Mouse (Mus musculus) heart, adult 9 months (tissue): ENCODE results near the gene 9130204L05Rik.

Source experiments
- DNase-seq, 2 experiments: peaks; one replicate each; pipeline ENCODE4 v3.0.0; 2022; ENCODE audit warnings: low spot score in 2 of 2

The 9130204L05Rik gene

DNA sequence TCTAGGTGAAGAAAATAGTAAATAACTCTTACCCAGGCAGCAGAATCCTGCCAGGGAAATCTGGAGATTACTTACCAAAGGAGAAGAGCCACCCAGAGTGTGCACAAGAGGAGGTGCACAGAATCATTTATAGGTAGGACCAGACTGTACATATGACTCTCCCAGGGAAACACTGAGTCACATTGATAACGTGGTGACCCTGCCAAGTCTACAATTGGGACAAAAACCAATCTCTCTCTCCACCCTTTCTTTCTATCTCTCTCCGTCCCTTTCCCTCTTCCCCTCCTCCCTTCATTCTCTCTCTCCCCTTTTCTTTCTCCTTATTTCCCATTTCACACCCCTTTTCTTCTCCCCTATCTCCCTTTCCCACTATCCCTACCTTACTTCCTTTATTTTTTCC, at the start of gene 9130204L05Rik:
TSS of gene 9130204L05Rik (minus strand) at position 101 of the 400 bp plus-strand sequence.
- DNase-seq: no peak

DNA sequence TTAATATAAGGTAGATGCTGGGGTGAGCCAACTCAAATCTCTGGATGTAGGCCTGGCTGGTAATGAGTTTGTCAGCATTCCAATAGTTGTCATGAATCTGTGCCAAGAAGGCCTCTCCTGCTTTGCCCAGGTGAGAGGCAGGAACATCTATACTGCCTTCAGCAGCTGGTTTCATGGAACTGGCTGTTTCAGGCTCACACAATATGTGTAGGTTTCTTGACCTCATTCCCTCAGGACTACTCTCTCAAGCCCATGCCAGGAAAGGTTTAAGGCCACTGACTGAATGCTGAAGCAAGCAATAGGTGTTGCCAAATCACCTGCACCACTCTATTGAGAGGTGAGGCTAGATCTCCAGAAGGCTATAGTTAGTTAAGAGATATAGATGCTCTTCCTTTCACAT, 18.1 kb upstream of the 9130204L05Rik start:
- DNase-seq: no peak

DNA sequence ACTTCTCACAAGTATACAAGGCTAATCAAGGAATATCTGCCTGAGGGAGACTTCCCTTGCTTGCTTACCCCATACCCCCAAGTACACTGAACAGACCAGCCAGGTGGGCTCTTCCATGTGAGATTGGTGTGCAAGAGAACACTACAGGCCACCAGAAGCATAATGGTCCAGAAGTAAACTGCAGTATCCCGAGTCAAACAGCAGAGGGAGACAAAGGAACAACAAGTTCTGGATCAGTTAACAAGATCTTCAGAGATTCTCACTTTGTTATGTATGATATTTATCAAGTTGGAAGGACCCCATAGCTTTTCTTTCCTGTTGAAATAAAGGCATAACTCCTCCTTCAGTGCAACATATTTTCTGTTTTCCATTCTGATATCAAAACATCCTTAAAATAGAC, 31.4 kb downstream of the 9130204L05Rik start:
- DNase-seq: no peak

DNA sequence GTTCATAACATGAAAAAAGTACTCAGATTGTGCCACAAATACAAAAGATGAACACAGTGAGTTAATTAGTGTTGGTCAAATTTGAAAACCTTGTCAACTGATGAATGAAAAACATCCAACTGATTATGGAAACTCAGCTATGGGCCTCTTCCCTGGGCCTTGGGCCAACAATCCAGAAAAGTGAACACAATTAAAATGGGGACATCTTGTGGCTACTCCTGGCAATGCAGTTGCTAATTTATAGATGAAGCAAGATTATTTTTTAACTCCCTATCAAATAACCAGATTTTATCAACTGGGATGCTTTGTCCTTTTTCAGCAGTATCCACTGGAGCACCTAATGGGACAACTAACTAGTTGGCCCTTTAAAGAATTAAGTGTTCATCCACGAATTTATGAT, 37.9 kb downstream of the 9130204L05Rik start:
- DNase-seq: no peak
